Mouse (Mus musculus): Measurements from ENCODE around the gene Hdac5.

The Hdac5 gene

GRCm38 (mm10) chr11:102230006-102230741 is at the start of gene Hdac5:
Gene Hdac5, minus strand, starts transcription at chr11:102230166.
- DNase-seq, result peak; percentile 97 to 98

GRCm38 (mm10) chr11:102279595-102279994 is 49.6 kb upstream of the Hdac5 start:
- DNase-seq, result no peak

- no peak for DNase-seq
Observed at GRCm38 (mm10) chr11:102277754-102278153, 47.8 kb upstream of the Hdac5 start.

- peak; percentile 43 to 62 for DNase-seq
Observed at GRCm38 (mm10) chr11:102276411-102276915, 46.5 kb upstream of the Hdac5 start.

GRCm38 (mm10) chr11:102268520-102269244 is 38.7 kb upstream of the Hdac5 start, which contains the start of gene Asb16:
Gene Asb16, plus strand, starts transcription at chr11:102268743.
- no peak for DNase-seq

GRCm38 (mm10) chr11:102267480-102267879 is 37.5 kb upstream of the Hdac5 start:
- DNase-seq, result peak; percentile 79 to 82

- no peak for DNase-seq
Observed at GRCm38 (mm10) chr11:102266631-102267355, 36.8 kb upstream of the Hdac5 start.

- DNase-seq, result no peak
Observed at GRCm38 (mm10) chr11:102265816-102266215, 35.9 kb upstream of the Hdac5 start.

GRCm38 (mm10) chr11:102263211-102263610 is 33.2 kb upstream of the Hdac5 start:
- no peak for DNase-seq

GRCm38 (mm10) chr11:102258521-102258920 is 28.6 kb upstream of the Hdac5 start:
- no peak for DNase-seq

GRCm38 (mm10) chr11:102258095-102258494 is 28.1 kb upstream of the Hdac5 start:
- DNase-seq, result no peak

- DNase-seq, result peak in 1 of 2 experiments; percentile 29
Observed at GRCm38 (mm10) chr11:102257514-102257913, 27.5 kb upstream of the Hdac5 start.

- DNase-seq, result no peak
Observed at GRCm38 (mm10) chr11:102249351-102250090, 19.6 kb upstream of the Hdac5 start.

GRCm38 (mm10) chr11:102248630-102249230 is 18.8 kb upstream of the Hdac5 start, which contains the start of gene BC030867:
Gene BC030867, plus strand, starts transcription at chr11:102248882.
- DNase-seq, result peak; percentile 91 to 94

GRCm38 (mm10) chr11:102246871-102247270 is 16.9 kb upstream of the Hdac5 start:
- DNase-seq, result no peak

- no peak for DNase-seq
Observed at GRCm38 (mm10) chr11:102246273-102246635, 16.3 kb upstream of the Hdac5 start.

GRCm38 (mm10) chr11:102245581-102246272 is 15.8 kb upstream of the Hdac5 start:
- DNase-seq, result no peak

GRCm38 (mm10) chr11:102244926-102245449 is 15.0 kb upstream of the Hdac5 start:
- DNase-seq, result peak; percentile 63 to 68

- no peak for DNase-seq
Observed at GRCm38 (mm10) chr11:102241874-102242273, 11.9 kb upstream of the Hdac5 start.

GRCm38 (mm10) chr11:102241246-102241645 is 11.3 kb upstream of the Hdac5 start:
- DNase-seq, result no peak

- no peak for DNase-seq
Observed at GRCm38 (mm10) chr11:102240636-102241035, 10.7 kb upstream of the Hdac5 start.

Measured in lung, postnatal 4 days (tissue).